Mouse (Mus musculus) right cerebral cortex, postnatal 4 days (tissue): ENCODE results near the gene Uchl3.

Source experiments
- DNase-seq: peaks from one replicate; pipeline ENCODE4 v3.0.0-alpha.2; 2022

The Uchl3 gene

GRCm38 (mm10) chr14:101668626-101669025 lies 14.9 kb downstream of the Uchl3 start:
- DNase-seq, result no peak

- no peak for DNase-seq
Measured at GRCm38 (mm10) chr14:101672226-101672625, 18.5 kb downstream of the Uchl3 start.

- DNase-seq, result no peak
Measured at GRCm38 (mm10) chr14:101687696-101688095, 33.9 kb downstream of the Uchl3 start.

GRCm38 (mm10) chr14:101688406-101688805 lies 34.6 kb downstream of the Uchl3 start:
- no peak for DNase-seq

- DNase-seq, result no peak
Measured at GRCm38 (mm10) chr14:101704479-101704878, 50.7 kb downstream of the Uchl3 start.

- DNase-seq, result no peak
Measured at GRCm38 (mm10) chr14:101707088-101707487, 53.3 kb downstream of the Uchl3 start.

GRCm38 (mm10) chr14:101714414-101714813 lies 60.6 kb downstream of the Uchl3 start:
- DNase-seq, result no peak

- DNase-seq, result peak; percentile 26
Measured at GRCm38 (mm10) chr14:101729237-101729971, 75.6 kb downstream of the Uchl3 start, which contains the start of the genes Gm9922 and Lmo7. TSS of gene Gm9922 (minus strand) at chr14:101729814. TSS of gene Lmo7 (plus strand) at chr14:101729957.

- no peak for DNase-seq
Measured at GRCm38 (mm10) chr14:101729972-101730692, 76.4 kb downstream of the Uchl3 start.

- DNase-seq, result no peak
Measured at GRCm38 (mm10) chr14:101733542-101734303, 80.0 kb downstream of the Uchl3 start.

- DNase-seq, result no peak
Measured at GRCm38 (mm10) chr14:101737501-101737900, 83.7 kb downstream of the Uchl3 start.
